Mouse (Mus musculus): ENCODE results near the gene Cep290.

- TF ChIP-seq CTCF (conservative IDR thresholded peaks at IDR 0.05 in 1 of 2, IDR thresholded peaks at IDR 0.05 in 1 of 2; ENCODE audit: low read depth in 2 of 2, low read length in 2 of 2) (no peak), POLR2A (IDR thresholded peaks at IDR 0.05; ENCODE audit: low read depth, low read length) (no peak), MAX (IDR thresholded peaks at IDR 0.05; ENCODE audit: low read length) (no peak), E2F4 (IDR thresholded peaks at IDR 0.05; ENCODE audit: insufficient replicate concordance, low read depth, low read length) (no peak), SIN3A (IDR thresholded peaks at IDR 0.05; ENCODE audit: low read length) (no peak)
Measured at GRCm38 (mm10) chr10:100486701-100487096, 659 bp upstream of the Cep290 start.
